Mouse (Mus musculus): ENCODE data around the gene Rcor3.

DNA sequence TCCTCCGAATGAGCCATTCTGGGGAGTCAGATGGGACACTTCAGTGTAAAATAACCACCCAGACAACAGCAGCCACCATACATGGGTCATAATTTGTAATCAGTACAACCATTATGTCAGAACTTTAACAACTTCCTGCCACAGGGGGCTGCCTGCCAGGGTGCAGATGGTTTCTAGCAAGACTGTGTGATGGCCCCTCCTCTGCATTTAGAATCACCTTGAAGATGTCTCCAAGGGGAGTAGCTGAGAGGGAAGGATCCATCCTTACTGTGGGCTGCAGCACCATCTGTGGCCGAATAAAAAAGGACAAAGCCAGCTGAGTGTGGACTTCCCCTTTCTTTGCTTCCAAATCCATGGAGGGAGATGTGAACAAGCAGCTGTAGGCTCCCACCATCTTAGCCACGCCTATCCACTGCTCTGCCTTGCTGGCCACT is 67.2 kb downstream of the Rcor3 start:
- TF ChIP-seq TAL1 (IDR thresholded peaks at IDR 0.05; ENCODE audit: low read length) (no peak), GATA1 (IDR thresholded peaks at IDR 0.05; ENCODE audit: low read length) (no peak)
